Mouse (Mus musculus): ENCODE measurements at regions not wholly inside any gene's neighbourhood (a gene's known extent, or its start where the extent isn't known, plus 50 kb on each side); places are given as distances from the start of the nearest gene placed in this dataset.

GRCm38 (mm10) chr2:51682177-51682576 is 54.9 kb downstream of the Tas2r134 start:
- ATAC-seq (ENCODE audit: low FRiP score, low TSS enrichment): no peak
- Histone ChIP-seq H3K9me3 (ENCODE audit: low read length) (no peaks in the 10 kb centered on the region), H3K4me3 (ENCODE audit: low read length) (no peak overlapping the region), H3K4me2 (replicated peaks; ENCODE audit: low read depth, low read length) (no peak overlapping the region), H3K27ac (ENCODE audit: low read length) (no peak overlapping the region), H3K9ac (replicated peaks; ENCODE audit: low read length) (no peak overlapping the region), H3K4me1 (ENCODE audit: insufficient read depth, low read length) (no peaks in the 10 kb centered on the region), H3K27me3 (ENCODE audit: insufficient read depth, low read length) (no peaks in the 10 kb centered on the region), H3K36me3 (ENCODE audit: insufficient read depth, low read length) (no peaks in the 10 kb centered on the region)
- 70% methylated on average over 6 of the region's 6 CpGs for WGBS

GRCm38 (mm10) chr2:51682745-51683144 is 55.4 kb downstream of the Tas2r134 start:
- no peak overlapping the region for H3K27ac ChIP-seq (ENCODE audit: low read length)
- 81% methylated on average over 4 of the region's 4 CpGs for WGBS
- H3K4me2 ChIP-seq (replicated peaks; ENCODE audit: low read depth, low read length): no peak overlapping the region
- H3K4me1 ChIP-seq (ENCODE audit: insufficient read depth, low read length): no peaks in the 10 kb centered on the region
- no peaks in the 10 kb centered on the region for H3K27me3 ChIP-seq (ENCODE audit: insufficient read depth, low read length)
- no peak overlapping the region for H3K4me3 ChIP-seq (ENCODE audit: low read length)
- H3K36me3 ChIP-seq (ENCODE audit: insufficient read depth, low read length): no peaks in the 10 kb centered on the region
- H3K9ac ChIP-seq (replicated peaks; ENCODE audit: low read length): no peak overlapping the region
- H3K9me3 ChIP-seq (ENCODE audit: low read length): no peaks in the 10 kb centered on the region
- ATAC-seq (ENCODE audit: low FRiP score, low TSS enrichment): no peak

DNA sequence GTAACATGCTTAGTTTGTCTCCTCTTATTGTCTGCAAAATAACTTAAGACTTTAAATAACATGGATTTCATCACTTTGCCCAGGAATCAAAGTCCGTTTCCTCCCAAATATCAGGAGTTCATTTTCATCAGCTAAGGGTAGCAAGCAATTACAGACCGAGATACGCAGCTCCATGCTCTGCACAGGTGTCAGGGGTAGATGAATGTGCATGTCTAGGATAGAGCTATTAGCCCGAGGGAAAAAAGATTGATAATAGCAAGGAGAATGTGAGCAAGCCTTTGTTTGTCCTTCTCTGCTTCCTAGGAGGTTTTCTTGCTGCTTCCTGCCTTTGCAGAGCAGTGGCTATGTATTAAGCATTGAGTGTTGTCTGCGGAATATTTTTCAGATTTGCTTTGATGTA is 77.8 kb downstream of the Tas2r134 start:
- WGBS: 45% methylated on average over 5 of the region's 5 CpGs
- Histone ChIP-seq H3K9me3 (ENCODE audit: low read length) (no peaks in the 10 kb centered on the region), H3K36me3 (ENCODE audit: insufficient read depth, low read length) (no peaks in the 10 kb centered on the region), H3K4me1 (ENCODE audit: insufficient read depth, low read length) (no peaks in the 10 kb centered on the region), H3K9ac (replicated peaks; ENCODE audit: low read length) (no peak overlapping the region), H3K4me3 (ENCODE audit: low read length) (no peak overlapping the region), H3K4me2 (replicated peaks; ENCODE audit: low read depth, low read length) (no peak overlapping the region), H3K27ac (ENCODE audit: low read length) (no peak overlapping the region), H3K27me3 (ENCODE audit: insufficient read depth, low read length) (no peaks in the 10 kb centered on the region)
- ATAC-seq (ENCODE audit: low FRiP score, low TSS enrichment): no peak

- H3K27me3 ChIP-seq (ENCODE audit: insufficient read depth, low read length): no peaks in the 10 kb centered on the region
- no peak overlapping the region for H3K4me2 ChIP-seq (replicated peaks; ENCODE audit: low read depth, low read length)
- H3K27ac ChIP-seq (ENCODE audit: low read length): no peak overlapping the region
- H3K9ac ChIP-seq (replicated peaks; ENCODE audit: low read length): no peak overlapping the region
- ATAC-seq (ENCODE audit: low FRiP score, low TSS enrichment): no peak
- WGBS: 75% methylated on average over 2 of the region's 2 CpGs
- H3K4me1 ChIP-seq (ENCODE audit: insufficient read depth, low read length): no peaks in the 10 kb centered on the region
- H3K36me3 ChIP-seq (ENCODE audit: insufficient read depth, low read length): no peaks in the 10 kb centered on the region
- H3K4me3 ChIP-seq (ENCODE audit: low read length): no peak overlapping the region
- H3K9me3 ChIP-seq (ENCODE audit: low read length): no peaks in the 10 kb centered on the region
Observed at GRCm38 (mm10) chr2:51708701-51709100, 81.4 kb downstream of the Tas2r134 start.

DNA sequence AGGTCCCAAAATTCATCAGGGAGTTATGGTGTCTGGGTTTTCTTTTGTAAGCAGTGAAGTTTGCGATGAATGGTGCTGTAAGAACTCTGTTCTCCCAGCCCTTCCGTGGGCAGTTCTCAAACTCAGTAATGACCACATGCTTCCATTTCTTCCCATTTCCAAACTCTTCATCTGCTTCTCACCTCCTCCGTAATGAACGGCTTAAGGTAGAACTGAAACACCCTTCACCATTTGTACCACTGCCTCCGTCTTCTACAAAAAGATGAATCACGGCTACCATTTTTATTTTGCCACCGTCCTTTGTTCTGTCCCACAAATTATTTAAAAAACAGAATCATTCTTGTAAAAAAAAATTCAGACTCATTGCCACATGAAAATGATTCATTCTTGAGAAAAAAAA is 85.3 kb downstream of the Tas2r134 start:
- H3K4me2 ChIP-seq (replicated peaks; ENCODE audit: low read depth, low read length): no peak overlapping the region
- no peak overlapping the region for H3K4me3 ChIP-seq (ENCODE audit: low read length)
- H3K36me3 ChIP-seq (ENCODE audit: insufficient read depth, low read length): no peaks in the 10 kb centered on the region
- no peaks in the 10 kb centered on the region for H3K4me1 ChIP-seq (ENCODE audit: insufficient read depth, low read length)
- 97% methylated on average over 7 of the region's 7 CpGs for WGBS
- H3K9ac ChIP-seq (replicated peaks; ENCODE audit: low read length): no peak overlapping the region
- no peak for ATAC-seq (ENCODE audit: low FRiP score, low TSS enrichment)
- H3K9me3 ChIP-seq (ENCODE audit: low read length): no peaks in the 10 kb centered on the region
- no peaks in the 10 kb centered on the region for H3K27me3 ChIP-seq (ENCODE audit: insufficient read depth, low read length)
- no peak overlapping the region for H3K27ac ChIP-seq (ENCODE audit: low read length)

DNA sequence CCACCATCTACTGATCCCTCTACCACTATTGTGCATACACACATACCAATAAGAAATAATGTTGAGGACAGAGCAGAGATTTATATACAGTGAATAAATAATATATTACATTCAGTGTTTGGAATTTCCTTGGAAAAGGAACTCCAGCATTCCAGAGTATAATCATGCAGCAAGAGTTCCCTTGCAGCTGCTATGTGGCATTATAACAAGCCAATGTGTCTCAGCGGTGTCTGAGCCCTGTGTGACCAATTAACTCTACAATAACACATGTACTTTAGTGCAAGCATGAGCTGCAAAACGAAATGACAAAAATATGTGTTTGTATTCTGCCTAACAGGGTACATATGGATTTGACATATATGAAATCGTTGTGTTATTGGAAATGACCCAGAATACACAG is 103.5 kb downstream of the Tas2r134 start:
- no peak overlapping the region for H3K27ac ChIP-seq (ENCODE audit: low read length)
- H3K9me3 ChIP-seq (ENCODE audit: low read length): no peaks in the 10 kb centered on the region
- no peaks in the 10 kb centered on the region for H3K36me3 ChIP-seq (ENCODE audit: insufficient read depth, low read length)
- no peaks in the 10 kb centered on the region for H3K4me1 ChIP-seq (ENCODE audit: insufficient read depth, low read length)
- no peak overlapping the region for H3K9ac ChIP-seq (replicated peaks; ENCODE audit: low read length)
- H3K27me3 ChIP-seq (ENCODE audit: insufficient read depth, low read length): no peaks in the 10 kb centered on the region
- H3K4me2 ChIP-seq (replicated peaks; ENCODE audit: low read depth, low read length): no peak overlapping the region
- WGBS: 77% methylated on average over 3 of the region's 3 CpGs
- no peak overlapping the region for H3K4me3 ChIP-seq (ENCODE audit: low read length)
- ATAC-seq (ENCODE audit: low FRiP score, low TSS enrichment): no peak

- no peak overlapping the region for H3K9ac ChIP-seq (replicated peaks; ENCODE audit: low read length)
- H3K27ac ChIP-seq (ENCODE audit: low read length): no peak overlapping the region
- no peak overlapping the region for H3K4me3 ChIP-seq (ENCODE audit: low read length)
- no peaks in the 10 kb centered on the region for H3K36me3 ChIP-seq (ENCODE audit: insufficient read depth, low read length)
- no peak for ATAC-seq (ENCODE audit: low FRiP score, low TSS enrichment)
- WGBS: 59% methylated on average over 4 of the region's 4 CpGs
- H3K4me2 ChIP-seq (replicated peaks; ENCODE audit: low read depth, low read length): no peak overlapping the region
- no peaks in the 10 kb centered on the region for H3K9me3 ChIP-seq (ENCODE audit: low read length)
- H3K4me1 ChIP-seq (ENCODE audit: insufficient read depth, low read length): no peaks in the 10 kb centered on the region; the same call in 1 of the 2 replicates
- H3K27me3 ChIP-seq (ENCODE audit: insufficient read depth, low read length): no peaks in the 10 kb centered on the region
Observed at GRCm38 (mm10) chr2:51731703-51732102, 104.4 kb downstream of the Tas2r134 start.

GRCm38 (mm10) chr2:51732355-51732754 is 105.0 kb downstream of the Tas2r134 start:
- 42% methylated on average over 2 of the region's 2 CpGs for WGBS
- no peaks in the 10 kb centered on the region for H3K36me3 ChIP-seq (ENCODE audit: insufficient read depth, low read length)
- H3K9ac ChIP-seq (replicated peaks; ENCODE audit: low read length): no peak overlapping the region
- no peak overlapping the region for H3K27ac ChIP-seq (ENCODE audit: low read length)
- no peaks in the 10 kb centered on the region; the same call in 1 of the 2 replicates for H3K4me1 ChIP-seq (ENCODE audit: insufficient read depth, low read length)
- no peaks in the 10 kb centered on the region for H3K9me3 ChIP-seq (ENCODE audit: low read length)
- no peak overlapping the region for H3K4me2 ChIP-seq (replicated peaks; ENCODE audit: low read depth, low read length)
- ATAC-seq (ENCODE audit: low FRiP score, low TSS enrichment): no peak
- H3K4me3 ChIP-seq (ENCODE audit: low read length): no peak overlapping the region
- no peaks in the 10 kb centered on the region for H3K27me3 ChIP-seq (ENCODE audit: insufficient read depth, low read length)

GRCm38 (mm10) chr2:51733218-51733617 is 105.9 kb downstream of the Tas2r134 start:
- ATAC-seq (ENCODE audit: low FRiP score, low TSS enrichment): no peak
- Histone ChIP-seq H3K9ac (replicated peaks; ENCODE audit: low read length) (no peak overlapping the region), H3K4me2 (replicated peaks; ENCODE audit: low read depth, low read length) (no peak overlapping the region), H3K36me3 (ENCODE audit: insufficient read depth, low read length) (no peaks in the 10 kb centered on the region), H3K27ac (ENCODE audit: low read length) (no peak overlapping the region), H3K4me3 (ENCODE audit: low read length) (no peak overlapping the region), H3K27me3 (ENCODE audit: insufficient read depth, low read length) (no peaks in the 10 kb centered on the region), H3K9me3 (ENCODE audit: low read length) (no peaks in the 10 kb centered on the region), H3K4me1 (ENCODE audit: insufficient read depth, low read length) (no peaks in the 10 kb centered on the region; the same call in 1 of the 2 replicates)
- 86% methylated on average over 3 of the region's 3 CpGs for WGBS

GRCm38 (mm10) chr2:51736452-51736851 is 109.1 kb downstream of the Tas2r134 start:
- Histone ChIP-seq H3K9ac (replicated peaks; ENCODE audit: low read length) (no peak overlapping the region), H3K27me3 (ENCODE audit: insufficient read depth, low read length) (no peaks in the 10 kb centered on the region), H3K4me1 (ENCODE audit: insufficient read depth, low read length) (no peaks in the 10 kb centered on the region; the same call in 1 of the 2 replicates), H3K36me3 (ENCODE audit: insufficient read depth, low read length) (no peaks in the 10 kb centered on the region), H3K27ac (ENCODE audit: low read length) (no peak overlapping the region), H3K9me3 (ENCODE audit: low read length) (no peaks in the 10 kb centered on the region), H3K4me2 (replicated peaks; ENCODE audit: low read depth, low read length) (no peak overlapping the region), H3K4me3 (ENCODE audit: low read length) (no peak overlapping the region)
- no peak for ATAC-seq (ENCODE audit: low FRiP score, low TSS enrichment)
- WGBS: 61% methylated on average over 4 of the region's 4 CpGs
